Mouse (Mus musculus): ENCODE measurements around the gene Opa1.
A peak's percentile ranks its signal among the peaks of the same experiment; 100 is the strongest.

Opa1 gene

GRCm38 (mm10) chr16:29656901-29657300, 77.8 kb downstream of the Opa1 start:
- DNase-seq, result peak; percentile 49 to 67

- DNase-seq, result peak; percentile 66 to 75
Measured at GRCm38 (mm10) chr16:29657650-29658548, 78.8 kb downstream of the Opa1 start.

- DNase-seq, result peak; percentile 77 to 88
Measured at GRCm38 (mm10) chr16:29659101-29659810, 80.1 kb downstream of the Opa1 start.

- no peak for DNase-seq
Measured at GRCm38 (mm10) chr16:29663042-29663758, 84.1 kb downstream of the Opa1 start.

GRCm38 (mm10) chr16:29664392-29664791, 85.3 kb downstream of the Opa1 start:
- DNase-seq, result no peak

- DNase-seq, result peak; percentile 36 to 37
Measured at GRCm38 (mm10) chr16:29666991-29667701, 88.0 kb downstream of the Opa1 start.

- no peak for DNase-seq
Measured at GRCm38 (mm10) chr16:29667702-29668061, 88.5 kb downstream of the Opa1 start.

GRCm38 (mm10) chr16:29668451-29668850, 89.3 kb downstream of the Opa1 start:
- no peak for DNase-seq

- no peak for DNase-seq
Measured at GRCm38 (mm10) chr16:29670806-29671205, 91.7 kb downstream of the Opa1 start.

GRCm38 (mm10) chr16:29673230-29673629, 94.1 kb downstream of the Opa1 start:
- no peak for DNase-seq

- no peak for DNase-seq
Measured at GRCm38 (mm10) chr16:29679607-29680006, 100.5 kb downstream of the Opa1 start.

GRCm38 (mm10) chr16:29680548-29681175, 101.5 kb downstream of the Opa1 start:
- no peak for DNase-seq

- DNase-seq, result peak in 1 of 2 experiments; percentile 47
Measured at GRCm38 (mm10) chr16:29682555-29683431, 103.7 kb downstream of the Opa1 start.

- DNase-seq, result peak; percentile 51 to 55
Measured at GRCm38 (mm10) chr16:29683563-29683962, 104.4 kb downstream of the Opa1 start.

GRCm38 (mm10) chr16:29684111-29684510, 105.0 kb downstream of the Opa1 start:
- no peak for DNase-seq

GRCm38 (mm10) chr16:29684641-29685040, 105.5 kb downstream of the Opa1 start:
- no peak for DNase-seq

GRCm38 (mm10) chr16:29686141-29686540, 107.0 kb downstream of the Opa1 start:
- DNase-seq, result no peak

GRCm38 (mm10) chr16:29687987-29688885, 109.1 kb downstream of the Opa1 start:
- DNase-seq, result peak in 1 of 2 experiments; percentile 33

GRCm38 (mm10) chr16:29689187-29689819, 110.2 kb downstream of the Opa1 start:
- no peak for DNase-seq

Measured in cerebellum, postnatal 10 days (tissue).